Mouse (Mus musculus) Patski (cell line): ENCODE data around the gene Csf3r. TPM values are rescaled to one million over a fixed set of nuclear protein-coding genes. Genes with fewer than 3 reads are reported as not detected.
A peak's percentile ranks its signal among the peaks of the same experiment; 100 is the strongest.

Source experiments
- ATAC-seq: fragments of 100-300 bp; one replicate; pipeline ENCODE4 v1.8.0; 2021
- CTCF ChIA-PET: fragments of 350-600 bp; sonication (Branson Sonifier 250); formaldehyde crosslinking; loops from one replicate; lab custom pipeline; 2022; ENCODE audit warnings: inconsistent platforms; lab: Charles Lee
- POLR2A ChIA-PET: fragments of 350-600 bp; sonication (Branson Sonifier 250); formaldehyde crosslinking; loops from one replicate; lab custom pipeline; 2022; ENCODE audit warnings: antibody characterized with exemption, inconsistent platforms; lab: Charles Lee
- DNase-seq: peaks from one replicate; pipeline ENCODE4 v3.0.0-alpha.2; 2011; ENCODE audit warnings: low read depth, low spot score
- H3K27me3 ChIP-seq: fragments of 371-371 bp; one replicate; pipeline ENCODE4 v1.5.1; 2021
- CTCF ChIP-seq: fragments of 100-300 bp; IDR thresholded peaks from one replicate; pipeline ENCODE4 v1.5.1; 2021
- in situ Hi-C: fragments of 300-500 bp; cut with MboI; formaldehyde crosslinking; loops from 3 replicates; pipeline ENCODE4 v1.11.1; 2018; ENCODE audit warnings: low pct_unique_long_range_greater_than_20kb, mixed read lengths
- polyA plus RNA-seq: library from polyadenylated mRNA; unstranded; gene quantifications from one replicate; pipeline ENCODE4 v1.2.3, GENCODE M21; 2021

Csf3r gene
- polyA plus RNA-seq, 1 experiment from 2014 or later, result not detected

GRCm38 (mm10) chr4:126057207-126058133 lies 33.1 kb downstream of the Csf3r start:
- no peak for ATAC-seq
- ChIA-PET CTCF (no interaction called here), POLR2A (no interaction called here)
- TF ChIP-seq CTCF, result no peak
- DNase-seq, result no peak
- no peaks in the 10 kb centered on the region for H3K27me3 ChIP-seq
- in situ Hi-C loops, result no loop called here

- CTCF ChIA-PET, result no interaction called here
- ATAC-seq (peak; percentile 95), DNase-seq (peak; percentile 69)
- H3K27me3 ChIP-seq, result no peaks in the 10 kb centered on the region
- POLR2A ChIA-PET, result no interaction called here
- in situ Hi-C loops, result no loop called here
- TF ChIP-seq CTCF, result no peak
Observed at GRCm38 (mm10) chr4:126058134-126058996, 34.0 kb downstream of the Csf3r start, which contains the start of gene Oscp1. Gene Oscp1 (plus strand): TSS chr4:126058565.

GRCm38 (mm10) chr4:126058997-126059362 lies 34.6 kb downstream of the Csf3r start:
- TF ChIP-seq CTCF, result no peak
- ChIA-PET CTCF (no interaction called here), POLR2A (no interaction called here)
- DNase-seq (no peak), ATAC-seq (no peak)
- no peaks in the 10 kb centered on the region for H3K27me3 ChIP-seq
- in situ Hi-C loops, result no loop called here

GRCm38 (mm10) chr4:126062856-126063255 lies 38.5 kb downstream of the Csf3r start:
- CTCF ChIA-PET, result no interaction called here
- no peaks in the 10 kb centered on the region for H3K27me3 ChIP-seq
- TF ChIP-seq CTCF, result peak; percentile 32
- ATAC-seq (no peak), DNase-seq (no peak)
- POLR2A ChIA-PET, result interaction anchor here (0.6 kb wide), 1 partner anchor 432 kb away, joined by 4 read pairs; no protein-coding TSS in a partner anchor
- in situ Hi-C loops, result no loop called here

GRCm38 (mm10) chr4:126065241-126065640 lies 40.9 kb downstream of the Csf3r start:
- CTCF ChIA-PET, result interaction anchor here (2.0 kb wide), 1 partner anchor 34 kb away, joined by 4 read pairs; no protein-coding TSS in a partner anchor
- H3K27me3 ChIP-seq, result no peaks in the 10 kb centered on the region
- no peak for TF ChIP-seq CTCF
- no peak for DNase-seq
- in situ Hi-C loops, result no loop called here
- POLR2A ChIA-PET, result no interaction called here
- ATAC-seq, result no peak

- TF ChIP-seq CTCF, result no peak
- CTCF ChIA-PET, result interaction anchor here (1.7 kb wide), 1 partner anchor 21 kb away, joined by 3 read pairs; the partner anchor contains the start of gene Mrps15
- no peaks in the 10 kb centered on the region for H3K27me3 ChIP-seq
- in situ Hi-C loops, result no loop called here
- DNase-seq (no peak), ATAC-seq (no peak)
- POLR2A ChIA-PET, result no interaction called here
Observed at GRCm38 (mm10) chr4:126067401-126068077, 43.2 kb downstream of the Csf3r start.

- POLR2A ChIA-PET, result no interaction called here
- no peak for TF ChIP-seq CTCF
- H3K27me3 ChIP-seq, result no peaks in the 10 kb centered on the region
- CTCF ChIA-PET, result interaction anchor here (1.7 kb wide), 1 partner anchor 22 kb away, joined by 3 read pairs; the partner anchor contains the start of gene Mrps15
- no peak for ATAC-seq
- in situ Hi-C loops, result no loop called here
- DNase-seq, result no peak
Observed at GRCm38 (mm10) chr4:126068842-126069241, 44.5 kb downstream of the Csf3r start.

GRCm38 (mm10) chr4:126077833-126078232 lies 53.5 kb downstream of the Csf3r start:
- ATAC-seq (no peak), DNase-seq (no peak)
- in situ Hi-C loops, result no loop called here
- ChIA-PET CTCF (no interaction called here), POLR2A (no interaction called here)
- no peaks in the 10 kb centered on the region for H3K27me3 ChIP-seq
- no peak for TF ChIP-seq CTCF

GRCm38 (mm10) chr4:126079266-126079665 lies 54.9 kb downstream of the Csf3r start:
- DNase-seq (no peak), ATAC-seq (no peak)
- ChIA-PET CTCF (interaction anchor here (1.6 kb wide), 1 partner anchor 35 kb away, joined by 4 read pairs; no protein-coding TSS in a partner anchor), POLR2A (no interaction called here)
- no peaks in the 10 kb centered on the region for H3K27me3 ChIP-seq
- no peak for TF ChIP-seq CTCF
- in situ Hi-C loops, result no loop called here

- ATAC-seq, result no peak
Observed at GRCm38 (mm10) chr4:126081601-126082000, 57.3 kb downstream of the Csf3r start.

More at GRCm38 (mm10) chr4:126081601-126082000, 57.3 kb downstream of the Csf3r start:
- no peaks in the 10 kb centered on the region for H3K27me3 ChIP-seq
- ChIA-PET POLR2A (no interaction called here), CTCF (no interaction called here)
- in situ Hi-C loops, result no loop called here
- no peak for TF ChIP-seq CTCF
- no peak for DNase-seq
